Mouse (Mus musculus): ENCODE data around the gene Gm17267. TPM values are rescaled to one million over a fixed set of nuclear protein-coding genes. Genes with fewer than 3 reads are reported as not detected.
"Not testable (repeated sequence)": the region's sequence is repeated elsewhere in the genome, so short reads cannot be mapped to it uniquely, and the experiment has no call there.

The Gm17267 gene
- not detected in 2 replicates for polyA plus RNA-seq (2016; fragmentation: Nextera tagmentation; extraction: Ambion mirVana)

GRCm38 (mm10) chrX:126017257-126017656 lies at the start of gene Gm17267:
TSS of gene Gm17267 (plus strand) at chrX:126017557.
- not testable (repeated sequence) for DNase-seq (ENCODE audit: low spot score); H3K9me3 ChIP-seq; H3K27me3 ChIP-seq (ENCODE audit: insufficient read depth, poor library complexity, severe bottlenecking); H3K4me3 ChIP-seq; H3K4me1 ChIP-seq (replicated peaks); H3K27ac ChIP-seq; H3K36me3 ChIP-seq
- no CpG with 5 or more reads among the region's 4 CpGs for WGBS
